Mouse (Mus musculus) forebrain, embryonic 16.5 days (tissue): ENCODE results near the gene Gm20479. TPM values are rescaled to one million over a fixed set of nuclear protein-coding genes. Genes with fewer than 3 reads are reported as not detected.

Experiments used
- ATAC-seq: fragments of 200-750 bp; cut with Nextera tagmentation; 2 replicates; pipeline ENCODE4 v1.8.0; 2017; ENCODE audit warnings: mild to moderate bottlenecking, moderate library complexity
- H3K27ac ChIP-seq: fragments of 300-500 bp; sonication (generic); 2 replicates; pipeline ENCODE4 v1.5.1; 2014; ENCODE audit warnings: low read length, control low read depth
- H3K27me3 ChIP-seq: fragments of 300-500 bp; sonication (generic); replicated peaks from 2 replicates; pipeline ENCODE4 v1.6.1; 2014; ENCODE audit warnings: low read length; ENCODE audit not compliant: control insufficient read depth, insufficient read depth
- H3K36me3 ChIP-seq: fragments of 300-500 bp; sonication (generic); 2 replicates; pipeline ENCODE4 v1.6.1; 2014; ENCODE audit not compliant: control insufficient read depth, insufficient read depth
- H3K4me1 ChIP-seq: fragments of 300-500 bp; sonication (generic); replicated peaks from 2 replicates; pipeline ENCODE4 v1.6.1; 2014; ENCODE audit warnings: low read length; ENCODE audit not compliant: control insufficient read depth, insufficient read depth
- H3K4me2 ChIP-seq: fragments of 300-500 bp; sonication (generic); 2 replicates; pipeline ENCODE4 v1.6.1; 2014; ENCODE audit warnings: mild to moderate bottlenecking, low read length, control low read depth
- H3K4me3 ChIP-seq: fragments of 300-500 bp; sonication (generic); replicated peaks from 2 replicates; pipeline ENCODE4 v1.5.1; 2014; ENCODE audit warnings: mild to moderate bottlenecking, low read length, control low read depth
- H3K9ac ChIP-seq: fragments of 300-500 bp; sonication (generic); replicated peaks from 2 replicates; pipeline ENCODE4 v1.6.1; 2014; ENCODE audit warnings: low read depth, low read length, control low read depth
- H3K9me3 ChIP-seq: fragments of 300-500 bp; sonication (generic); 2 replicates; pipeline ENCODE4 v1.6.1; 2016; ENCODE audit warnings: low read length; ENCODE audit not compliant: control insufficient read depth
- WGBS: fragments of 180-500 bp; shearing (Covaris S2); extraction: QIAGEN DNeasy Blood & Tissue Kit; methylation state at CpG from one replicate; pipeline ENCODE4 v1.1.7; 2014; 5-methylcytosine and 5-hydroxymethylcytosine counted together
- polyA plus RNA-seq: library from polyadenylated mRNA; unstranded; fragments of >200 nt; fragmentation: Nextera tagmentation; extraction: Ambion mirVana; gene quantifications from 2 replicates; pipeline ENCODE4 v1.2.1, GENCODE M21; 2015

Gm20479 gene
- polyA plus RNA-seq, 1 experiment from 2014 or later, result not detected

DNA sequence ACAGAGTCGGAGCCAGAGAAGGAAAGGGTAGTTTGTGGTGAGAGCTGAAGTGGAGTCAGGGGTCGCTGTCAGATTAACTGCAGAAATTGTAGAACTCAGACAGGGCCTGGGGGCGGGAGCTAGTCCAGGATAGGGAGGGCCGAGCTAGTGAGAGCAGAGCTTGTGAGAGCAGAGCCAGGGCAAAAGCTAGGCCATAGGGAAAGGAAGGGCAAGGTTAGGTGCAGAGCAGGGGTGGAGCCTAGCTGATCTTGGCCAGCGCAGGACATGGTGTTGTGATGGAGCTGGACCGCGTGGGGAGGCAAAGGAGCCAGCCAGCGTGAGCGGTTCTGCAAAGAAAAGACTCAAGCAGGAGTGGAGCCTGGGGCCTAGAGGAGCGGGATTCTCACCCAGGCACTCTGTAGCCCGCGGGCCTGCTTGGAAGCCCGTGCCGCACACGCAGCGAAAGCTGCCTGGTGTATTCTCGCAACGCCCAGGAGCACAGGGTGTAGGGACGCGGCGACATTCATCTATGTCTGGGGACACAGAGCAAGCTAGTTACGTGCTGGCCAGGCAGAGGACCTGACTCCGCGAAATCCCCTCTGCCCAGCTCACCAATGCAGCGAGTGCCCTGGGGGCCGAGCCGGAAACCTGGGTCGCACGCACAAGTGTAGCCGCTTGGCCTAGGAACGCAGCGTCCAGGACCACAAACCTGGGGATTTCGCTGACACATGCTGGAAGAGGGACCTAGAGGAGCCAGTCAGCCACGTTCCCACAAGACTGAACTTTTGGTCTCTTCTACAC, 30.9 kb downstream of the Gm20479 start:
- ATAC-seq, result no peak
- H3K9ac ChIP-seq, result no peak overlapping the region
- peaks cover 22% of the 10 kb centered on the region for H3K4me1 ChIP-seq
- peaks cover 51% of the 10 kb centered on the region for H3K27me3 ChIP-seq
- no peak overlapping the region for H3K4me3 ChIP-seq
- H3K27ac ChIP-seq, result no peak overlapping the region
- H3K9me3 ChIP-seq, result no peaks in the 10 kb centered on the region
- peak overlapping the region; percentile 41; the same call in 1 of the 2 replicates for H3K4me2 ChIP-seq
- 43% methylated on average over 34 of the region's 34 CpGs for WGBS
- H3K36me3 ChIP-seq, result no peaks in the 10 kb centered on the region

DNA sequence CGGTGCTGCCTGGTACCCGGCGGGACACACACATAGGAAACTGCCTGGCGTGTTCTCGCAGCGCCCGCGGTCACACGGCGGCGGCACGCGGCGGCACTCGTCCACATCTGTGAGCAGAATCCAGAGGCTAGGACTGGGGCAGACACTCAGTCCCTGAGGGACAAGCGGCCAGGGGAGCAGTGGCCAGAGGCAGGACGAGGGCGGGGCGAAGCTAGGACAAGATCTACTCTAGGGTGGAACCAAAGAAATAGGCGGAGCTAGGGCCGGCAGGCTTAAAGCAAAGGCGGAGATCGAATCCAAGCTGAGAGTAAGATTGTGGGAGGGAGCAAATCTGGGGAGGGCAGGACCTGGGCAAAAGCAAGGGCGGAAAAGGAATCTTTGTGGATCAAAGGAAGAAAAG, 31.5 kb downstream of the Gm20479 start:
- H3K4me2 ChIP-seq, result peak overlapping the region; percentile 41
- H3K27me3 ChIP-seq, result peaks cover 46% of the 10 kb centered on the region
- no peak overlapping the region; the same call in 1 of the 2 replicates for H3K9ac ChIP-seq
- H3K36me3 ChIP-seq, result no peaks in the 10 kb centered on the region
- no peak overlapping the region for H3K27ac ChIP-seq
- peak overlapping the region; percentile 22 for H3K4me3 ChIP-seq
- WGBS, result 3% methylated on average over 24 of the region's 24 CpGs
- no peaks in the 10 kb centered on the region for H3K9me3 ChIP-seq
- no peak for ATAC-seq
- H3K4me1 ChIP-seq, result peaks cover 19% of the 10 kb centered on the region

DNA sequence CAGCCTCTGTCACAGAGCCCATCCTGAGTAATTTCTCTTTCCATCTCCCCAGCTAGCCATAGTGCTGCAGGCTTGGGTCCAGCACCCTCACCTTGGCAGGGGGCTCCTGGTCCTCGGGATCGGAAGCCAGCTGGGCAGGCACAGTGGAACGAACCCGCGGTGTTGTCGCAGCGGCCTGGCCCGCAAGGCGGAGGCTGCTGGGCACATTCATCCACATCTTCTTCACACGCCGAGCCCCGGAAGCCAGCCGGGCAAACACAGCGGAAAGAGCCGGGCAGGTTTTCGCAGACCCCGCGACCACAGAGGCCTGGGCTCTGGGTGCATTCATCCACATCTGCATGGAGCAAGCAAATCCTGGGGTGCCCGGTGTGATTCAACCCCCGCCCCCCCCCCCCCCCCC, 32.3 kb downstream of the Gm20479 start:
- Histone ChIP-seq H3K36me3 (no peaks in the 10 kb centered on the region), H3K27ac (no peak overlapping the region), H3K27me3 (peaks cover 38% of the 10 kb centered on the region), H3K9ac (no peak overlapping the region), H3K4me2 (no peak overlapping the region), H3K4me3 (no peak overlapping the region), H3K4me1 (peaks cover 14% of the 10 kb centered on the region), H3K9me3 (no peaks in the 10 kb centered on the region)
- WGBS, result 60% methylated on average over 19 of the region's 20 CpGs
- no peak for ATAC-seq

DNA sequence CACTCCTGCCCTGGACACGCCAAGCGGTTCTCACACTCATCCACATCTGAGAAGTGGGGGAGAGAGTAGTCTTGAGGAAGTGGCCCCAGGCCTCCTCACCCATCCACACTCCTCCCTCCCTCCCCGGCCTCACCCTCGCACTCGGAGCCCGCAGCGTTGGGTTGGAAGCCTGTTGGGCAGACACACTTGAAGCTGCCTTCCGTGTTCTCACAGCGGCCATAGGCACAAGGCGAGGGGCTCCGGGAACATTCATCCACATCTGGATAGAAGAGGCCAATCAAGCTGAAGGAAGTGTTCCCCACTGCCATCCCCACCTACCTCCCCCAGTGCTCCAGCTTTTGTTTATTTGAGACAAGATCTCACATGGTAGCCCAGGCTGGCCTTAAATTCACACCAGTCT, 33.1 kb downstream of the Gm20479 start:
- no peaks in the 10 kb centered on the region for H3K36me3 ChIP-seq
- peaks cover 32% of the 10 kb centered on the region for H3K27me3 ChIP-seq
- no peaks in the 10 kb centered on the region for H3K9me3 ChIP-seq
- 98% methylated on average over 6 of the region's 11 CpGs for WGBS
- H3K4me1 ChIP-seq, result peaks cover 9% of the 10 kb centered on the region
- H3K9ac ChIP-seq, result no peak overlapping the region
- H3K27ac ChIP-seq, result no peak overlapping the region
- H3K4me2 ChIP-seq, result no peak overlapping the region
- H3K4me3 ChIP-seq, result no peak overlapping the region
- ATAC-seq, result 0 out of 2 replicates have a peak, but pooled peaks have one; percentile 5

DNA sequence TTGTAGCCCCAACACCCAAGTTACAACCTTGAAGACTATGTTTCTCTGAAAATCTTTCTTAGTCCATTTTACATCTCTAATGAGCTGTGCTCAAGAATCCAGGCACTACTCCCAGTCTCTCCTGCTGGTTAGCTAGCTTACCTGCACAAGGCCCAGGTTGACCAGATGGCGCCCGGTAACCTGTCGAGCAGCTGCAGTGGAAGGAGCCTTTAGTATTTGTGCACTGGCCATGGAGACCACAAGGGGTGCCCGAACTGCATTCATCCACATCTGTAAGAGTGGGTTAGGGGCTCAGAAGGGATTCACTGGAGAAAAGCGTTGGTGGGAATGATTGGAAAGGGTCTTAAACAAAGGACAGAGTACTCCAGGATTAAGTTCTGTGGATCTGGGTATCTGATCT, 34.2 kb downstream of the Gm20479 start:
- Histone ChIP-seq H3K27me3 (peaks cover 22% of the 10 kb centered on the region), H3K4me3 (no peak overlapping the region), H3K27ac (no peak overlapping the region), H3K4me1 (peaks cover 8% of the 10 kb centered on the region), H3K9me3 (no peaks in the 10 kb centered on the region), H3K4me2 (no peak overlapping the region), H3K9ac (no peak overlapping the region), H3K36me3 (no peaks in the 10 kb centered on the region)
- no peak for ATAC-seq
- WGBS, result 84% methylated on average over 5 of the region's 5 CpGs

DNA sequence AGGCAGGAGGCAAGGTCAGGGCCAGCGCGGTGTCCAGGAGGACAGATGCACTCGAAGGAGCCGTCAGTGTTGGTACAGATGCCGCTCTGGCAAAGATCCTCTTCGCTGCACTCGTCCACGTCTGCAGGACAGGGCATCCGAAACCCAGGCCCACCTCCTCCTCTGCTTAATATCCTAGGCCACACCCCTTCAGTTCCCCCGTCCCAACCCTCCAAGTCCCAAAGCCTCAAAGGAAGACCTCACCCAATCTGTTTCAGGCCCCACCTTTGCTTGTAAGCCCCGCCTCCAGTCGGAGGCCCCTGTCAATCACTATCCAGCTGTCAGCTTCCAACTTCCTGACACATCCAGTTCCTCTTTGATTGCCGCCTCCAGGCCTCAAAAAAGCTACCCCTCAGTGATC, 34.9 kb downstream of the Gm20479 start:
- Histone ChIP-seq H3K36me3 (no peaks in the 10 kb centered on the region), H3K4me3 (no peak overlapping the region), H3K9ac (no peak overlapping the region), H3K4me1 (peaks cover 8% of the 10 kb centered on the region), H3K4me2 (no peak overlapping the region), H3K9me3 (no peaks in the 10 kb centered on the region), H3K27ac (no peak overlapping the region), H3K27me3 (peaks cover 15% of the 10 kb centered on the region)
- 28% methylated on average over 13 of the region's 13 CpGs for WGBS
- no peak for ATAC-seq

DNA sequence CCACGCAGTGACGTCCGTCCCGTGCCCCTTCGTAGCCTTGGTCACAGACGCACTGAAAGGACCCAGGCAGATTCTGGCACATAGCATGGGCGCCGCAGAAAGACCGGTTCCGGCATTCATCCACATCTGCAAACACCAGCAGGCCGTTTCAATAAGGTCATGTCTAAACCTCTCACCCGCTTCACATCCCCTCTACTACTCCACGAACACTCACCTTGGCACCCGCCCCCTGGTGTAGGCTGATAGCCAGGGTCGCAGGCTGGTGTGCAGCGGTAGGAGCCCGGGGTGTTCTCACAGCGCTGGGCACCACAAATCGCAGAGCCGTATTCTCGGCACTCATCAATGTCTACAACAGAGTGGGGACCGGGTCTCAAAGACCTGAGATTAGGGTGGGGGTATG, 37.8 kb downstream of the Gm20479 start:
- H3K36me3 ChIP-seq, result no peaks in the 10 kb centered on the region
- no peak overlapping the region for H3K4me2 ChIP-seq
- no peak overlapping the region for H3K4me3 ChIP-seq
- ATAC-seq, result no peak
- no peaks in the 10 kb centered on the region for H3K9me3 ChIP-seq
- H3K4me1 ChIP-seq, result peaks cover 6% of the 10 kb centered on the region
- no peak overlapping the region for H3K9ac ChIP-seq
- no peaks in the 10 kb centered on the region for H3K27me3 ChIP-seq
- H3K27ac ChIP-seq, result no peak overlapping the region
- 93% methylated on average over 22 of the region's 22 CpGs for WGBS

DNA sequence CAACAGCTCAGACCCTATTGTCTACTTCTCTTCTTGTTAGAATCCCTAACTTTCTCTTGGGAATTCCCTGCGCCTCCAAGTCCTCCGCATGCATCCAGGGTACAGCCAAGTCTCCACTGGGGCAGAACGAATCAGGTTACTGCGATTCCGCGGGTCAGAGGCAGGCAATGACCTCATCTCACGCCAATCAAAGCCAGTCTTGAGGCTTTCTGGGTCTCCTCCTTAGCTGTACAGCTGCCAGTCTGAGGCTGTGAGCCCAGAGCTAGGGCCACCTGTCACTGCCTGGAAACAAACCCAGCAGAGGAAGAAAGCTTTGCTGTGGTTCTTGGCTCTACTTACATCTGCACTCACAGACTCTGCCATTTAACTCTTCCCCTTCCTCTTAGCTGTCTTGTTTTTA, 41.3 kb downstream of the Gm20479 start:
- no peaks in the 10 kb centered on the region for H3K27me3 ChIP-seq
- peaks cover 6% of the 10 kb centered on the region for H3K4me1 ChIP-seq
- H3K9ac ChIP-seq, result no peak overlapping the region
- H3K9me3 ChIP-seq, result no peaks in the 10 kb centered on the region
- WGBS, result 19% methylated on average over 7 of the region's 7 CpGs
- ATAC-seq, result peak; percentile 91
- no peak overlapping the region for H3K4me2 ChIP-seq
- no peaks in the 10 kb centered on the region for H3K36me3 ChIP-seq
- peak overlapping the region; percentile 63 for H3K27ac ChIP-seq
- no peak overlapping the region for H3K4me3 ChIP-seq

DNA sequence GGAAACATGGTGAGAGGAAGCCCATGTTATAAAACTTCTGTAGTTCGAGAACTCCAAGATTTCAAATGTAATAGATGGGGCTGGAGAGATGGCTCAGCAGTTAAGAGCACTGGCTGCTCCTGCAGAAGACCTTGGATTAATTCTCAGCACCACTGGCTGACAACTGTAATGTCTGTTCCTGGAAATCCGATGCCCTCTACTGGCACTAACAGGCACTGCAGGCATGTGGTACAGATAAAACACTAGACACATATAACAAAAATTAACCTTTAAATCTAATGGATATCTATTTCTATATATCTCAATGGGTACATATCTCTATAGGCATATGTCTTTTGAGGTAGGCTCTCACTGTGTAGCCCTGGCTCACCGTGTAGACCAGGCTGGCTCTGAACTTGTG, 42.8 kb downstream of the Gm20479 start:
- no peak for ATAC-seq
- no peak overlapping the region for H3K9ac ChIP-seq
- H3K4me2 ChIP-seq, result no peak overlapping the region
- H3K9me3 ChIP-seq, result no peaks in the 10 kb centered on the region
- H3K4me3 ChIP-seq, result no peak overlapping the region
- H3K27me3 ChIP-seq, result no peaks in the 10 kb centered on the region
- WGBS, result 94% methylated on average over 3 of the region's 3 CpGs
- H3K36me3 ChIP-seq, result no peaks in the 10 kb centered on the region
- peaks cover 12% of the 10 kb centered on the region for H3K4me1 ChIP-seq
- H3K27ac ChIP-seq, result no peak overlapping the region
